Mouse (Mus musculus) layer of hippocampus, postnatal 10 days (tissue): Measurements from ENCODE around the gene Nrxn2. TPM values are rescaled to one million over a fixed set of nuclear protein-coding genes. Genes with fewer than 3 reads are reported as not detected.

Experiments
- DNase-seq, 2 experiments: peaks; one replicate each; pipeline ENCODE4 v3.0.0; 2021; ENCODE audit warnings: low spot score in 2 of 2
- microRNA-seq, 2 experiments: library from miRNA; unstranded; fragments of <30 nt; microRNA quantifications; one replicate each; pipeline ENCODE4 v1.2.0; 2021
- total RNA-seq, 2 experiments: library from RNA; stranded (reverse); gene quantifications; 2 replicates each; pipeline ENCODE4 v1.2.3; 2021

Nrxn2 gene
- total RNA-seq, 2 experiments from 2014 or later, result 683 to 691 TPM

DNA sequence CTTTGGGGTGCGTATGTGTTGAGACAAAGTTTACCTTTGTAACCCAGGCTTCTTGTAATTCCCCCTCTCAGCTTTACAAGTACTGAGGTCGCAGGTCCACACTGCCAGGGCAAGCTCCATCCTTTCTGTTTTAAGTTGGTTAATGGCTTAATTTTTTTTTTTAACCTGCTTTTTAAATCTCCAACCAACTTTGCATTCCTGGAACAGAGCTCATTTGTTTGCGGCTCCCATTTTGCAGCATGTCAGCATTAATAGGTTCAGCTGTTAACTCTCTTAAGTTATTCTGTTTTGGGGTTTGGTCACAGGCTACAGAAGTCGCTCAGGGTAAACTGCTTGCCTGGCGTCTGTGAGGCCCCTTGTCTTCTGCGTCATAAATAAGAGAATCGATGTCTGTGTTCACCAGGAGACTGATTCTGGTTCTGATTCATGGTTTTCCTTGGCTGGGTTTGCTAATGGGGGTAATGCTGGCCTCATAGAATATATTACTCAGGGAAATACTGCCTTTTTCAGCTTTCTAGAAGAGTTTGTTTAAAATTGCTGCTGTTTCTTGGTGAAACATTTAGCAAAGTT lies 141.8 kb downstream of the Nrxn2 start:
- DNase-seq, result no peak

GRCm38 (mm10) chr19:6565136-6565535 lies 146.6 kb downstream of the Nrxn2 start:
- DNase-seq, result no peak

GRCm38 (mm10) chr19:6566450-6566849 lies 147.9 kb downstream of the Nrxn2 start:
- DNase-seq, result no peak

- no peak for DNase-seq
Measured at GRCm38 (mm10) chr19:6569021-6569420, 150.5 kb downstream of the Nrxn2 start.

DNA sequence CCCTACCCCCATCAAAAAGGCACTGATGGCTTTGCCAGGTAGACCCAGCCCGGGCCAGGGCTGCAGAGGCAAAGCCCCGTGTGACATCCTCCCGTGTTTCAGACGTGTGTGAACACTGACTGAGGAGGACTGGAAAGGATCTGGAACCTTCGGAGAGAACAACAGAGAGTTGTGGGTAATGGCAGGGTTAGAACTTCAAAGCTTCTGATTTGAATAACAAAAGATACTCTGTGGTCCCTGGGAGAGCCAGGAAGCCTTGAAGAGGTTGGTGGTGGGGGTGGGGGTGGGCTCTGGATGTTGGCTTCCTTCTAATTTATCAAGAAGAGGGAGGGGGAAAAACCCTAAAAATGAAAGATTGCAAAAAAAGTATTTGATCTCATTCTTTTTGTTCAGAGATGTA lies 151.0 kb downstream of the Nrxn2 start:
- DNase-seq, result no peak

DNA sequence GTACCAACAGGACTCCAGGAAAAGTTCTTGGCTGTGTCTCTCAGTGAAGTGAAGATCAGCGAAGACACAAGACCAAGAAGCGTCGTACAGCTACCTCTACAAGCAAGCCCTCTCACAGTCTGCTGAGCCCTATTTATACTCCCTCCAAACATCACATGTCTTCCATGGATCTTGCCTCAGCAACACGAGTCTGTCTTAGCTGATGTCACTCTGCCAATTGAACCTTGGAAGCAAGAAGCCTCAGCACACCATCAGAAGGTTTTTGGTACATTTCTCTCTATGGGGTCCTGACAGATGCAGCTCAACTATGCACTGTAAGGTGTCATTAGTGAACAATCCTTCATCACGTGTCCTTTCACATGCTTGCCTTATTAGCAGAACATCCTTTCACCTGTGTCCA lies 152.9 kb downstream of the Nrxn2 start:
- DNase-seq, result no peak

- DNase-seq, result no peak
Measured at GRCm38 (mm10) chr19:6572001-6572400, 153.5 kb downstream of the Nrxn2 start.

Small RNA genes lying within 50 kb of the gene (microRNA-seq; reads per million reads assigned to microRNA genes)
- gene Gm26460, result 0 reads per million in 2 experiments

Other genes with a start within 250 kb of the Nrxn2 start
- not detected for gene Majin, start 234.3 kb upstream of the Nrxn2 start, total RNA-seq
- gene Gpha2, start 192.4 kb upstream of the Nrxn2 start, total RNA-seq, result not detected
- 100 to 1,000 TPM; 187 to 188 TPM for gene Ppp2r5b, start 182.9 kb upstream of the Nrxn2 start, total RNA-seq
- gene Atg2a, start 177.1 kb upstream of the Nrxn2 start, total RNA-seq, result 10 to 100 TPM; 31.3 to 31.6 TPM
- gene Ehd1, start 142.0 kb upstream of the Nrxn2 start, total RNA-seq, result 10 to 100 TPM; 75.1 to 82.7 TPM
- 1 to 10 TPM; 5.0 TPM for gene Cdc42bpg, start 112.3 kb upstream of the Nrxn2 start, total RNA-seq
- gene Men1, start 83.8 kb upstream of the Nrxn2 start, total RNA-seq, result 10 to 100 TPM; 72.0 to 73.6 TPM
- 10 to 100 TPM; 79.3 to 86.2 TPM for gene Map4k2, start 77.6 kb upstream of the Nrxn2 start, total RNA-seq
- 100 to 1,000 TPM; 190 to 194 TPM for gene Sf1, start 55.0 kb upstream of the Nrxn2 start, total RNA-seq
- gene Pygm, start 34.3 kb upstream of the Nrxn2 start, total RNA-seq, result 10 to 100 TPM; 16.2 to 17.4 TPM
- 10 to 100 TPM; 93.5 to 99.9 TPM for gene Rasgrp2, start 19.4 kb upstream of the Nrxn2 start, total RNA-seq
- 1 to 10 TPM in 1 of 2 experiments, under 1 TPM in 1; 0.71 to 1.3 TPM for gene Slc22a12, start 124.3 kb downstream of the Nrxn2 start, total RNA-seq